Mouse (Mus musculus) cortical plate, adult 2 months (tissue): Measurements from ENCODE around the gene Hoxa9. TPM values are rescaled to one million over a fixed set of nuclear protein-coding genes. Genes with fewer than 3 reads are reported as not detected.

Source experiments
- H3K27ac ChIP-seq: fragments of 200-500 bp; 2 replicates; pipeline ENCODE4 v1.5.1; 2012; ENCODE audit warnings: low read length, control low read depth, inconsistent platforms; ENCODE audit not compliant: insufficient read depth
- H3K4me1 ChIP-seq: fragments of 200-500 bp; 2 replicates; pipeline ENCODE4 v1.6.1; 2011; ENCODE audit warnings: low read length; ENCODE audit not compliant: control insufficient read depth, insufficient read depth
- H3K4me3 ChIP-seq: fragments of 200-500 bp; 2 replicates; pipeline ENCODE4 v1.5.1; 2011; ENCODE audit warnings: mild to moderate bottlenecking, low read length, control low read depth; ENCODE audit not compliant: insufficient read depth
- CTCF ChIP-seq: fragments of 200-500 bp; IDR thresholded peaks from 2 replicates; pipeline ENCODE4 v1.5.1; 2011; ENCODE audit warnings: mild to moderate bottlenecking, control low read depth, low read length; ENCODE audit not compliant: insufficient read depth; ENCODE audit errors: extremely low read depth
- POLR2A ChIP-seq: fragments of 200-500 bp; IDR thresholded peaks from 2 replicates; pipeline ENCODE4 v1.6.1; 2011; ENCODE audit warnings: mild to moderate bottlenecking, low read length, control low read depth; ENCODE audit not compliant: insufficient read depth; ENCODE audit errors: extremely low read depth
- polyA plus RNA-seq: library from polyadenylated mRNA; depleted of rRNA; stranded (reverse); fragments of >200 nt; gene quantifications from 2 replicates; pipeline ENCODE4 v1.2.3, GENCODE M21; 2012

Hoxa9 gene
- polyA plus RNA-seq, 1 experiment = not detected

GRCm38 (mm10) chr6:52251177-52251879, 20.4 kb upstream of the Hoxa9 start:
- Histone ChIP-seq H3K4me1 (no peaks in the 10 kb centered on the region), H3K27ac (no peak overlapping the region), H3K4me3 (no peak overlapping the region)
- TF ChIP-seq POLR2A (no peak), CTCF (no peak)

GRCm38 (mm10) chr6:52249826-52250225, 18.9 kb upstream of the Hoxa9 start:
- no peak overlapping the region for H3K4me3 ChIP-seq
- TF ChIP-seq POLR2A (no peak), CTCF (no peak)
- H3K4me1 ChIP-seq = no peaks in the 10 kb centered on the region
- H3K27ac ChIP-seq = no peak overlapping the region

- Histone ChIP-seq H3K27ac (no peak overlapping the region), H3K4me3 (no peak overlapping the region), H3K4me1 (no peaks in the 10 kb centered on the region)
- TF ChIP-seq POLR2A (no peak), CTCF (no peak)
Observed at GRCm38 (mm10) chr6:52249415-52249738, 18.5 kb upstream of the Hoxa9 start.

- TF ChIP-seq CTCF (no peak), POLR2A (no peak)
- Histone ChIP-seq H3K4me3 (no peak overlapping the region), H3K4me1 (no peaks in the 10 kb centered on the region), H3K27ac (no peak overlapping the region)
Observed at GRCm38 (mm10) chr6:52248638-52249414, 17.9 kb upstream of the Hoxa9 start.

GRCm38 (mm10) chr6:52247766-52248637, 17.1 kb upstream of the Hoxa9 start:
- H3K4me3 ChIP-seq = no peak overlapping the region
- no peaks in the 10 kb centered on the region for H3K4me1 ChIP-seq
- H3K27ac ChIP-seq = no peak overlapping the region
- TF ChIP-seq POLR2A (no peak), CTCF (no peak)

GRCm38 (mm10) chr6:52246916-52247315, 16.0 kb upstream of the Hoxa9 start:
- no peak overlapping the region for H3K27ac ChIP-seq
- H3K4me1 ChIP-seq = no peaks in the 10 kb centered on the region
- TF ChIP-seq CTCF (no peak), POLR2A (no peak)
- H3K4me3 ChIP-seq = no peak overlapping the region

GRCm38 (mm10) chr6:52246403-52246803, 15.5 kb upstream of the Hoxa9 start:
- no peak overlapping the region for H3K4me3 ChIP-seq
- H3K27ac ChIP-seq = no peak overlapping the region
- H3K4me1 ChIP-seq = no peaks in the 10 kb centered on the region
- TF ChIP-seq CTCF (no peak), POLR2A (no peak)

GRCm38 (mm10) chr6:52245757-52246142, 14.9 kb upstream of the Hoxa9 start, which contains the start of gene Hoxa11:
Gene Hoxa11 (minus strand): TSS chr6:52245810.
- H3K4me1 ChIP-seq = no peaks in the 10 kb centered on the region
- no peak within 1 kb of the TSS for H3K27ac ChIP-seq
- no peak within 1 kb of the TSS for H3K4me3 ChIP-seq
- TF ChIP-seq CTCF (no peak), POLR2A (no peak)

- H3K4me1 ChIP-seq = no peaks in the 10 kb centered on the region
- TF ChIP-seq CTCF = no peak
- no peak for TF ChIP-seq POLR2A
- H3K27ac ChIP-seq = no peak overlapping the region
- no peak overlapping the region for H3K4me3 ChIP-seq
Observed at GRCm38 (mm10) chr6:52245040-52245756, 14.3 kb upstream of the Hoxa9 start.
